Mouse (Mus musculus): ENCODE measurements around the gene Slu7. TPM values are rescaled to one million over a fixed set of nuclear protein-coding genes. Genes with fewer than 3 reads are reported as not detected.

Gene Slu7
- polyA plus RNA-seq, 1 experiment from 2014 or later: 59.2 TPM

Other genes with a start within 250 kb of the Slu7 start
- 48.2 and 52.0 TPM in 2 replicates for gene Pttg1, start 7.5 kb upstream of the Slu7 start, polyA plus RNA-seq (2015; fragmentation: Nextera tagmentation; extraction: Ambion mirVana)
- 13.6 and 15.6 TPM in 2 replicates for gene C1qtnf2, start 40.5 kb downstream of the Slu7 start, polyA plus RNA-seq (2015; fragmentation: Nextera tagmentation; extraction: Ambion mirVana)
- 12.3 and 13.2 TPM in 2 replicates for gene Ccnjl, start 95.0 kb downstream of the Slu7 start, polyA plus RNA-seq (2015; fragmentation: Nextera tagmentation; extraction: Ambion mirVana)
- 3.4 and 3.8 TPM in 2 replicates for gene 4933415A04Rik, start 153.3 kb downstream of the Slu7 start, polyA plus RNA-seq (2015; fragmentation: Nextera tagmentation; extraction: Ambion mirVana)
- gene Fabp6, start 167.8 kb downstream of the Slu7 start, polyA plus RNA-seq (2015; fragmentation: Nextera tagmentation; extraction: Ambion mirVana): not detected in 2 replicates
- gene Pwwp2a, start 248.3 kb downstream of the Slu7 start, polyA plus RNA-seq (2015; fragmentation: Nextera tagmentation; extraction: Ambion mirVana): 26.8 and 31.5 TPM in 2 replicates

Data from hindbrain, embryonic 15.5 days (tissue).